Mouse (Mus musculus) yolk sac, embryonic 10.5 days (tissue): ENCODE results near the gene Cxcr5.

ENCODE experiments used
- DNase-seq: peaks from one replicate; pipeline ENCODE4 v3.0.0-alpha.2; 2017; ENCODE audit warnings: low spot score

Gene Cxcr5

DNA sequence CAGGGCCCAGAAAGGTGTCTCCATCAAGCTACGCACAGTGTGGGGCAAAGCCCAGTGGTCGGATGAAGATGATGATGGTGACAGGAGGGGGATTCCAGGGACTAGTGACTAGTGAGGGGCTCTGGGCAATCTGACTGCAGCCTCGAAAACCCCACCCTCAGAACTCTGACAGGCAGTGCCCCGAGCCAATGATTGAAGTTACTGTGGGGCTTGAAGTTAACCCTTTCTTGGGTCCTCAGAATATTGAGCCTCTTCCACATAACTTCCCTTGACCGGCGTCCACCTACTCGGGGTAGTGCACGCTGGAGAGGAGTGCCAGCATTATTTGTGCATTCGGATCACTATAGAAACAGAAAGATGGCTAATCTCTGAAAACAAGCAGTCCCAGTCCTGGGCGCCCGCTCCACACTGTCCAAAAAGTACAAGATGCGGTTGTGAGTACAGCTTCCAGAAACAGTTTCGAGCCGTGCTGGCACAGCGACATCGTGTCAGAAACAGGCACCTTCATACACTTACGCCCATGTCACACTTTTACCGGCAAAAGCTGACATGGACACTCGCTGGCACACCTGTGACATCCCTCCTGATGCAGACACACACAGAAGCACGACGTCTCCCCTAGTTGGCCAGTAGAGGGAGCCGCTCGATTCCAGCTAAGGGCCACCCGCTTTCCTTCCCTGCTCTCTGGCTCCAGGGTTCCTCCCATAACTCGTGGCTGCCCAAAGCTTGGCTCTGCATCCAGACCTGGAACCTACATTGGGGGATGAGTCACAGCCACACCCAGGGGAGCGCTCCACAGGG is 81.8 kb downstream of the Cxcr5 start:
- peak; percentile 90 for DNase-seq

- peak; percentile 95 for DNase-seq
Observed at GRCm38 (mm10) chr9:44478959-44479605, 82.6 kb downstream of the Cxcr5 start.

GRCm38 (mm10) chr9:44478229-44478921 is 83.3 kb downstream of the Cxcr5 start:
- peak; percentile 94 for DNase-seq

- peak; percentile 82 for DNase-seq
Observed at GRCm38 (mm10) chr9:44477339-44478228, 84.1 kb downstream of the Cxcr5 start.

DNA sequence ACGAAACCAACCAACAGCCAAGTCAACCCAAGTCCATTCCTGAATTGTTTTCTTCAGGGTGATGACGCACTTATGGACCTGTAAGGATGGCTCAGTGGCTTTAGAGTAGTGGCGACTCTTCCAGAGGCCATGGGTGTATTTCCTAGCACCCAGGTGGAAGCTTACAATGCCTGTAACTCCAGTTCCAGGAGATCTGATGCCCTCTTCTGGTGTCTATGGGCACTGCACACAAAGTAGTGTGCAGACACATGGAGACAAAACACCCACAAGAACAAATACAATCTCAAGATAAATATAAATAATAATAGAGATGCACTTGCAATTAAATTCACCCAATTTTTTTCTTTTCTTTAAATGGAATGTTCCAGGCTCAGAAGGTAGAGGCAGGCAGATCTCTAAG is 85.7 kb downstream of the Cxcr5 start:
- no peak for DNase-seq

DNA sequence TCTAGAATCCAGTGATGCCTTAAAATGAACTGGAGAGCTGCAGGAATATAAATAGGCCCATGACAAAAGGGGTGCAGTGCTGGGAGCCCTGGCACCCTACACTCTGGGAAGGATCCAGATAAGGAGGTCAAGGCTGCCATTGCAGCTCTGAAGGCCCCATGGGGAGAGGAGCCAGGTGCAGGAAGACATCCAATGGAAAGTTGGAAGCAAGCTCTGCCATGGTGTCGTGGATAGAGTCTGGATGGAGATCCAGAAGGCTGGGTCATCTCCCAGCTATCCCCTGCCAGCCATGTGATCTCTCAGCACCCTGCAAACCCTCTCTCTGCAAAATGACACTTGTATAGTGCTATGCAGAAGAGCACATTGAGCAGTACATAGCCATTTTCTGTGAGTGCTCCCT is 87.3 kb downstream of the Cxcr5 start:
- no peak for DNase-seq

DNA sequence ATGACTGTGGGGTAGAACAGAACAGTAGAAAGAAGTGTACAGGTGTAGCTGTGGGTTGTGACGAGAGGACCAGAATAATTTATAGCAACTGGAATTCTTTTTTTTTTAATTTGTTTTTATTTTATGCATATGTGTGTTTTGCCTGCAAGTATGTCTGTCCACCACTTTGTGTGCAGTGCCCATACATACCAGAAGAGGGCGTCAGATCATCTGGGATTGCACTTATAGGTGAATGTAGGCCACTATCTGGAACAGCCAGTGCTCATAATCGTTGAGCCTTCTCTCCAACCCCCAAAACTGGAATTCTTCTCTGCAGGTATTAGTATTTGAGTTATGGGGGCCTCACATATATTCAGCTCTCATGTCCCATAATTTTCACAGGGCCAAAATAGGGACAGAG is 88.5 kb downstream of the Cxcr5 start:
- no peak for DNase-seq

DNA sequence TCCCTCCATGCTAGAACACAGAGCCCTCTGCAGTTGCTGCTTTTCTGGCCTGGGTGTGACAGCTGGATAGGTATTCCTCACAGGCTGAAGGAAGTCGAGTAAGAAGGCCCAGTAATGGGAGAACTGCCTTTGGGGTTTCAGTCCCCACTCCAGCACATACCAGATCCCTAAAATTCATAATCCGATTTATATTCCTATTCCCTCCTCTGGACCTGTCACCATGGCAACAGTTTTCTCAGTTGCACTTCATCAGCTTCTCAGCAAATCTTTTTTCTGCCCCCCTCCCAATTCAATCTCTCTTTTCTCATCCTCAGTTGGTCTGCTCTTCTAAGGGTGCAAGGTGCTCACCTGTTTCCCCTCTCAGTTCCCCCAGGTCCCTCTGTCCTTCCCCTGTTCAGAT is 92.9 kb downstream of the Cxcr5 start:
- no peak for DNase-seq

DNA sequence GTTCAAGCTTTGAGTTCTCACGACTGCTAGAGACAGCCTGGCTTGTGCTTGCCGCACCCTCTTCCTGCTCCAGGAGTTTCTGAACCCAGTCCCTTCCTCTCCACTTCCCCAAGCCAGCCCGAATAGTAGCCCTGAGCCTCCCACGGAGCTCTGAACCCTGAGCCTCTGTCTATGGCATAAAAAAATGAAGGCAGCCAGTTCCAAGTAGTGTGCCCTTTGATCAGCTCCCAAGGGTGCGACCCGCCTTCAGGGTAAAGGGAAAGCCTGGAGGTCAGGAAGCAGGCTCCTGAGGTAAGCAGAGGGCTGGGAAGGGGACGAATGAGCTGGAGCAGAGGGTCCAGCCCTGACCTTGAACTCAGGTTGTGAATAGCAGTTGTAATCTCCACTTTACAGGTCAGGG is 93.5 kb downstream of the Cxcr5 start:
- DNase-seq: no peak

DNA sequence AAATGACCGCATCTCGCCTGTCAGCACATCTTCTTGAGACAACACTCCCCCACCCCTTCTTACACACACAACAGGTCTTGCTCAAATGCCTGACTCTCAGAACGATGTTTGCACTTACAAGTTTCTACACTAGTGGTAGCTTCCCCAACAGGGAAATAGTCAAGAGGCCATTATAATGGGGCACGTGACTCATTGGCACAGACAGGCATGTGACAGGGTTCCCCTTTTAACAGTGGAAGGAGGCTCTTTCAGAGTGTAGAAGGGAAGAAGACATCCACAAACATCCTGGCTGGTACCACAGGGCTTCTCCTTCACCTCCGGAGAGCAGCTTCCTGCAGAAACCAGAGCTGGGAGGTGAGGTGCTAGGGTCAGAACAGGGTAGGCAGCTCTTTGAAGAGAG is 99.7 kb downstream of the Cxcr5 start:
- DNase-seq: no peak
